Mouse (Mus musculus) liver, embryonic 14.5 days (tissue): ENCODE measurements around the gene Il34.

ENCODE experiments used
- CTCF ChIP-seq: IDR thresholded peaks from 2 replicates; pipeline ENCODE4 v1.5.1; 2016; ENCODE audit warnings: antibody characterized with exemption, low read depth, control low read depth
- EP300 ChIP-seq: IDR thresholded peaks from 2 replicates; pipeline ENCODE4 v1.6.1; 2016; ENCODE audit warnings: antibody characterized with exemption, low read depth

DNA sequence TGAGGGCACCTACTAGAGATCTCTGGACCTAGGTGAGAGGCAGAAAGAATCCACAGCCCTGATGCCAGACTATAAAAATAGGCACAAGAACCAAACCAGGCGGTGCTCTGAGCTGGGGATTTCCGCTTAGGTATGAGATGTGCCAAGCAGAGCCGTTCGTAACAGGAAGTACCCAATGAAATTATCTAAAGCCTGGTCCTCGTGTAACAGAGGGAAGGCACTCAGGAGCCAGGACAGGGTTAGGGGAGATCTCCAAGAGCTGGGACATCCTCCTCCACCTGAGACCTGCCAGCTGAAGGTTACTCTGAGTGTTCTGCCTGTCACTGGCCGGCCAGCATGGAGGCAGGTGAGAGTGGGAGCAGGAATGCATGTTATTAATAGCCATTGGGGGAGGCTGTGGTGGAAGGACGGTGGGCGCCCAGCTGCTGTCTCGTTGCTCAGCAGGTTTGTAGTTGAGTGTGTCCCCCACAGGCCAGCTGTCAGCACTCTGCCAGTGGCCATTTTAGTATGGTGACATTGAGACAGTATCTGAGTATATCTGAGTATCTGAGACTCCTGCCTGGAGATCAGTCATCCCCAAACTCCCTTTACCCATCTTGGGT is 102.2 kb downstream of the Il34 start:
- no peak for TF ChIP-seq CTCF
- TF ChIP-seq EP300: no peak
